Mouse (Mus musculus): ENCODE results near the gene Cxcr4. TPM values are rescaled to one million over a fixed set of nuclear protein-coding genes. Genes with fewer than 3 reads are reported as not detected.

Gene Cxcr4
- polyA plus RNA-seq, 1 experiment, result 4.3 TPM

DNA sequence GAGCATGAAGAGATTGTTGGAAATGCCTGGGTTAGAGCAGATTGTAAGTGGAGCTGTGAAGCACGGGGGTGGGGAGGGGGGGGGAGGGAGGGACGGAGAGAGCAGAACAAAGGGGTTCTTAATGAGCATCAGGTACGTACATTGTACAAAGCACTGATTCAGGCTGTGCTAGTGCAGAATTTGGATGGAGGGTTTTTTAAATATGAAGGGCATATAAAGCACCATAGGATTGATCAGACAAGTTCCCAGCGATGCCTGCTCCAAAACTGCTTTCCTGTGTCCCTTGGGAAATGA lies 31.4 kb upstream of the Cxcr4 start:
- TF ChIP-seq CTCF (IDR thresholded peaks at IDR 0.05; ENCODE audit: borderline replicate concordance, insufficient read depth, low read depth, low read length) (no peak), POLR2A (IDR thresholded peaks at IDR 0.05; ENCODE audit: borderline replicate concordance, insufficient read depth, low read length) (no peak)
- Histone ChIP-seq H3K4me1 (ENCODE audit: control insufficient read depth, insufficient read depth, low read length) (no peaks in the 10 kb centered on the region), H3K27me3 (ENCODE audit: control insufficient read depth, insufficient read depth, low read length) (no peaks in the 10 kb centered on the region; the same call in 1 of the 2 replicates), H3K27ac (ENCODE audit: insufficient read depth, low read length) (no peak overlapping the region), H3K4me3 (replicated peaks; ENCODE audit: insufficient read depth, low read depth, low read length) (no peak overlapping the region)
- DNase-seq, result no peak
- 9% methylated on average over 4 of the region's 4 CpGs for WGBS

DNA sequence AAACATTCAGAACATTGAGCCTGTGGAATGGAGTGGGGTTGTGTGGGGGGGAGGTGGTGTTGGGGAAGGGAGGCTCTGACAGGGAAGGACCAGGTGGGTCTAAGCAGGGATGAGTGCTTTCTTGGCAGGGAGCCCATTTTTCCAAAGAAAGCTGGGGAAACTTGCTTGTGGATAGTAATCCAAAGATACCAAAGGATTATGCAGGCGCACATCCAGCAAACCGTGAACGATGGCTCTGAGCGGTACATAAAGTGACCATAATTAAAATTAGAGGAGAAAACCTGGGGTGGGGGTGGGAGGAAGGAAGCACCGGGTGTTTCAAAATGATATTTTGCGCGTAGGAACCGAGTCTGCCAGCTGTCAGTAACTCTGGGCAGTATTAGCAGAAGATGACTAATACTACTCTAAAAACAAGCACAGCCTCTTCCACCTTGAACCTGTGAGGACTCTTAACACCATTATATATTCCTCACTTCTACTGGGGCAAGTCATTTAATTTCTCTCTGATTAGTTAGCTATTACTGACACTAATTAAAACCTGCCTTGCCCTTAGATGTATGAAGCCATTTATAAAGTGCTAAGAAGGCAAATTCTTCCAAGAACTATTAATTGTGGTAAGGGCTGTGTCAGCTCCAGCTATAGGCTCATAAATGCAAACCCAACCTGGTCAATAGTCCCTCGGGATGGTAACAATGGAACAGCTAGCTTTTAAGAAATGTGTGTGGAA lies 30.9 kb upstream of the Cxcr4 start:
- no peaks in the 10 kb centered on the region for H3K4me1 ChIP-seq (ENCODE audit: control insufficient read depth, insufficient read depth, low read length)
- no peak overlapping the region for H3K27ac ChIP-seq (ENCODE audit: insufficient read depth, low read length)
- no peaks in the 10 kb centered on the region; the same call in 1 of the 2 replicates for H3K27me3 ChIP-seq (ENCODE audit: control insufficient read depth, insufficient read depth, low read length)
- H3K4me3 ChIP-seq (replicated peaks; ENCODE audit: insufficient read depth, low read depth, low read length), result no peak overlapping the region
- DNase-seq, result no peak
- 14% methylated on average over 9 of the region's 9 CpGs for WGBS
- no peak for TF ChIP-seq POLR2A (IDR thresholded peaks at IDR 0.05; ENCODE audit: borderline replicate concordance, insufficient read depth, low read length)
- no peak for TF ChIP-seq CTCF (IDR thresholded peaks at IDR 0.05; ENCODE audit: borderline replicate concordance, insufficient read depth, low read depth, low read length)

DNA sequence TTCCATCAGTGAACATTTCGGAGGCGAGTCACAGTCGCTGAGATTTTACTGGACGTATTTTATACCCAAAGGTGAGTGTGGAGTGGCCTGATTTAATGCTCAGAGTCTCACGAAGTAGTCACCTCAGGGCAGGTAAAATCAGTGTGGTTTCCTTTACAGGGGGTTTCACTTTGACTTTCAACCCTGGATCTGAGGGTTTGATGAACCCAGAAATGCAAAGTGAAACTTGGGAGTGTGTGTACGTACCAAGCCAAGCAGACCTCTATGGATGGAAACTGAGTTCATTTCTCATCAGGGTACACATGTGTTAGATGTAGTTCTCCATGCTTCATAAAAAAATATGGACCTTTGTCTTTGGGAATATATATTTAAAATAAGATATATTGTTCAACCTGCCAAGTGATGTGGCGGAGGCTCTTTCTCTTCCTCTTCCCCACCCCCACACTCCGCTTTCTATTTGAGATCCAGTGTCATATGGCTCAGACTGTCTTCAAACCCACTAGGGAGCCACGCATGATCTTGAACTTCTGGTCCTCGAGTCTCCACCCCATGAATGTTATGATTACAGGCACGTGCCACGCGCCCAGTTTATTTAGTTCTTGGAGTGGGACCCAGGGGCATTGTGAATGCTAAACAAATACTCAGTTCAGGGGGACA lies 25.7 kb upstream of the Cxcr4 start:
- 93% methylated on average over 13 of the region's 13 CpGs for WGBS
- H3K27me3 ChIP-seq (ENCODE audit: control insufficient read depth, insufficient read depth, low read length), result no peaks in the 10 kb centered on the region
- DNase-seq, result no peak
- no peak overlapping the region for H3K4me3 ChIP-seq (replicated peaks; ENCODE audit: insufficient read depth, low read depth, low read length)
- TF ChIP-seq POLR2A (IDR thresholded peaks at IDR 0.05; ENCODE audit: borderline replicate concordance, insufficient read depth, low read length) (no peak), CTCF (IDR thresholded peaks at IDR 0.05; ENCODE audit: borderline replicate concordance, insufficient read depth, low read depth, low read length) (no peak)
- H3K4me1 ChIP-seq (ENCODE audit: control insufficient read depth, insufficient read depth, low read length), result no peaks in the 10 kb centered on the region
- H3K27ac ChIP-seq (ENCODE audit: insufficient read depth, low read length), result no peak overlapping the region

DNA sequence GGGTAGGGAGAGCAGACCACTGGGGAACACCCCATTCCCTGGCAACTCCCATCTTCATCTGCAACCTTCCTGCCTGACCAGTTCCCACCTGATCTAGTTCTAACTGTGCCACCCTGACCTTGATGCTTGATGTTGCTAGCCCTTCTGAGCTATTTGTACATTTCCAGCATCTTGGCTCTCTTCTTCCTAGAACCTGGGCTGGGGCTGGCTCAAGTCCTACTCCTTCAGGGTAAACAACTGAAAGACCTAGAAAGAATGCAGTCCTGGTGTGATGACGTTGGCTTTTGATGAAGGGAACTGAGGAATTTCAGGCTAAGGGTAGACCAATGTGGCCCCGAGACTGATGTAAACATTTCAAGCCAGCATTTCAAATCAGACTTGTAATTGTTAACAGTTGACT lies 24.5 kb upstream of the Cxcr4 start:
- Histone ChIP-seq H3K27me3 (ENCODE audit: control insufficient read depth, insufficient read depth, low read length) (no peaks in the 10 kb centered on the region), H3K4me1 (ENCODE audit: control insufficient read depth, insufficient read depth, low read length) (no peaks in the 10 kb centered on the region), H3K27ac (ENCODE audit: insufficient read depth, low read length) (no peak overlapping the region), H3K4me3 (replicated peaks; ENCODE audit: insufficient read depth, low read depth, low read length) (no peak overlapping the region)
- no peak for DNase-seq
- 70% methylated on average over 2 of the region's 2 CpGs for WGBS
- no peak for TF ChIP-seq CTCF (IDR thresholded peaks at IDR 0.05; ENCODE audit: borderline replicate concordance, insufficient read depth, low read depth, low read length)
- TF ChIP-seq POLR2A (IDR thresholded peaks at IDR 0.05; ENCODE audit: borderline replicate concordance, insufficient read depth, low read length), result no peak

DNA sequence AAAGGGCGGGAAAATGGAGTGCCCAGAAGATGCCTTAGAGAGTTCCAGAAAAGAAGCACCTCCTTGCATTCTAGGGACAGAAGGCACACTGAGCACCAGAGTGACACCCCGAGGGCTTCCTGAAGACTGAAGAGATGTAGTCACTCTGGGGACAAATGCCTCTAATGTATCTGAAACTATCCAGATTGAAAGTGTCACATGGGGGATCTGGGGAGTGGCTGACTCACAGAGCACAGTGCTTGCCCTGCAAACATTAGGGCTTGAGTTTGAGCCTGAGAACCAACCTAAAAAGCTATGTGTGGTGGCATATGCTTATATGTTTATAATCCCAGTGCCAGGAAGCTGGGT lies 23.3 kb upstream of the Cxcr4 start:
- 47% methylated on average over 2 of the region's 2 CpGs for WGBS
- Histone ChIP-seq H3K27ac (ENCODE audit: insufficient read depth, low read length) (no peak overlapping the region), H3K27me3 (ENCODE audit: control insufficient read depth, insufficient read depth, low read length) (no peaks in the 10 kb centered on the region), H3K4me3 (replicated peaks; ENCODE audit: insufficient read depth, low read depth, low read length) (no peak overlapping the region), H3K4me1 (ENCODE audit: control insufficient read depth, insufficient read depth, low read length) (no peaks in the 10 kb centered on the region)
- DNase-seq, result no peak
- no peak for TF ChIP-seq CTCF (IDR thresholded peaks at IDR 0.05; ENCODE audit: borderline replicate concordance, insufficient read depth, low read depth, low read length)
- no peak for TF ChIP-seq POLR2A (IDR thresholded peaks at IDR 0.05; ENCODE audit: borderline replicate concordance, insufficient read depth, low read length)

DNA sequence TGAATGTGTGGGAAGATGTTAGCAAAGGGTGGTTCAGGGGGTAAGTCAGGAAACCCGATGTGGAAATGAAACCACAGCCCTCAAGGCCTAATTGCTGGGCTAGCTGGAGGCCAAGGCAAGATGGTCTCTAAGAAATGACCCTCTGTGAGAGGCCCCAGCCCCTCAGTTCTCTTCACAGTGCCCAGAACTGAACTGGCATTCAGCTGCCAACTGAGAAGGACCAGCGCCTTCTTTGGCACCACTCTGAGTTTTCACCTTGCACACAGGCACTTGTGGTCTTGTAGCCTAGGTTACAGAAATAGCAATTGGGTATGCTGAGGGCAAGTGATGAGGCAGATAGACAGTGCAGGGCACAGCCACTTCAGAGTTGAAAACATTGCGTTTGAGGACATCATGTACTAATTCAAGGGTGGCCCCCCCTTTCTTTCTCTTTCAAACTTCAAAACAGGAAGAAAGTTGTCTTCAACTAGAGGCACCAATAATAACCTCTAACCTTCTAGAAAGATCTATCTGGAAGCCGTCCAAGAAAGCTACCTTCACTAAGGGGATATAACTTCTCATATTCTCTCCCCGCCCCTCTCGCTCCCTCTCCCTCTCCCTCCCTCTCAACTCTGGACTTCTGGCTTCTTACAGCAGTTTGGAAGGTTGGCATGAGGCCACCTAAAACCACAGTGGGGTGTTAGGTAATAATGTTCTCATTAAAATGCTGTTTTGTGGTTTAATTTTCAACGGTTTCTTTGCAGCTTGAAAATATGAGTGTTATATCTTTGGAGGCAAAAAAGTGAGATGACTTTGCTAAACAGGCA lies 22.8 kb upstream of the Cxcr4 start:
- 45% methylated on average over 7 of the region's 7 CpGs for WGBS
- Histone ChIP-seq H3K27me3 (ENCODE audit: control insufficient read depth, insufficient read depth, low read length) (no peaks in the 10 kb centered on the region), H3K4me3 (replicated peaks; ENCODE audit: insufficient read depth, low read depth, low read length) (no peak overlapping the region), H3K27ac (ENCODE audit: insufficient read depth, low read length) (no peak overlapping the region), H3K4me1 (ENCODE audit: control insufficient read depth, insufficient read depth, low read length) (no peaks in the 10 kb centered on the region)
- DNase-seq, result no peak
- no peak for TF ChIP-seq CTCF (IDR thresholded peaks at IDR 0.05; ENCODE audit: borderline replicate concordance, insufficient read depth, low read depth, low read length)
- no peak for TF ChIP-seq POLR2A (IDR thresholded peaks at IDR 0.05; ENCODE audit: borderline replicate concordance, insufficient read depth, low read length)

DNA sequence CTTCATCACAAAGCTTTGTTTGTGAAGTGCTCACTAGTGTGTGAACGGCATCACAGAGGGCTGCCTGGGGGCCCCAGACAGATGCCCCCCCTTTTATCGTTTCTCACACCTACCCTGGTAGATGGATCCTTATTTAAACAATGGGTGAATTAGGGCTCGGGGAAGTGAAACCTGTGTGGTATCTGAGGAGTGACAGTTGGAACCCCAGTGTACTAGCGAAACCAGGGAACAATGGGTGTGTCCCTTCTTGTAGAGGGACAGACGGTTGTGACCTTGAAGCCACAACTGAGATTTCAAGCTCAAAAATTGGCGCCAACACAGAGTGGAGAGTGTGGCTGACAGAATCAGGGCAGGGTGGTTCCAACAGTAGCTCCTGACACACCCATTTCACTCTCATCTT lies 16.0 kb upstream of the Cxcr4 start:
- 73% methylated on average over 6 of the region's 6 CpGs for WGBS
- Histone ChIP-seq H3K4me1 (ENCODE audit: control insufficient read depth, insufficient read depth, low read length) (no peaks in the 10 kb centered on the region), H3K27ac (ENCODE audit: insufficient read depth, low read length) (no peak overlapping the region), H3K4me3 (replicated peaks; ENCODE audit: insufficient read depth, low read depth, low read length) (no peak overlapping the region), H3K27me3 (ENCODE audit: control insufficient read depth, insufficient read depth, low read length) (no peaks in the 10 kb centered on the region)
- no peak for DNase-seq
- TF ChIP-seq POLR2A (IDR thresholded peaks at IDR 0.05; ENCODE audit: borderline replicate concordance, insufficient read depth, low read length) (no peak), CTCF (IDR thresholded peaks at IDR 0.05; ENCODE audit: borderline replicate concordance, insufficient read depth, low read depth, low read length) (no peak)
